Mouse (Mus musculus): ENCODE data around the gene Apol8.

GRCm38 (mm10) chr15:77796409-77797035 lies 39.7 kb upstream of the Apol8 start:
- TF ChIP-seq CTCF (IDR thresholded peaks at IDR 0.05; ENCODE audit: low read depth) (no peak), EP300 (IDR thresholded peaks at IDR 0.05; ENCODE audit: low read depth) (no peak)

All from liver, postnatal 0 days (tissue).